Mouse (Mus musculus) liver, embryonic 14.5 days (tissue): ENCODE data around the gene Wasf3. TPM values are rescaled to one million over a fixed set of nuclear protein-coding genes. Genes with fewer than 3 reads are reported as not detected.

ENCODE experiments used
- ATAC-seq: fragments of 200-750 bp; cut with Nextera tagmentation; 2 replicates; pipeline ENCODE4 v1.8.0; 2017; ENCODE audit warnings: moderate number of reproducible peaks, mild to moderate bottlenecking, moderate library complexity; ENCODE audit not compliant: insufficient read depth
- DNase-seq, 3 experiments: peaks; one replicate each; pipeline ENCODE4 v3.0.0-alpha.2; 2012 to 2013; ENCODE audit warnings: low read depth in 3 of 3, low spot score in 3 of 3
- H3K27ac ChIP-seq: fragments of 300-500 bp; sonication (generic); 2 replicates; pipeline ENCODE4 v1.5.1; 2014; ENCODE audit warnings: moderate library complexity, mild to moderate bottlenecking, control low read depth, inconsistent platforms
- H3K27me3 ChIP-seq: fragments of 300-500 bp; sonication (generic); 2 replicates; pipeline ENCODE4 v1.6.1; 2014; ENCODE audit warnings: mild to moderate bottlenecking, low read length, moderate library complexity; ENCODE audit not compliant: control insufficient read depth, insufficient read depth
- H3K36me3 ChIP-seq: fragments of 300-500 bp; sonication (generic); replicated peaks from 2 replicates; pipeline ENCODE4 v1.6.1; 2014; ENCODE audit warnings: low read depth; ENCODE audit not compliant: control insufficient read depth, insufficient read depth
- H3K4me1 ChIP-seq, 2 experiments: fragments of 200-500 bp in 1 of 2; fragments of 300-500 bp in 1 of 2; sonication (generic) in 1 of 2; replicated peaks; 2 replicates each; pipeline ENCODE4 v1.6.1; 2012 to 2014; ENCODE audit warnings: antibody characterized with exemption in 1 of 2, inconsistent platforms in 1 of 2, low read length in 1 of 2; ENCODE audit not compliant: control insufficient read depth in 2 of 2, insufficient read depth in 2 of 2
- H3K4me2 ChIP-seq: fragments of 300-500 bp; sonication (generic); 2 replicates; pipeline ENCODE4 v1.6.1; 2014; ENCODE audit warnings: low read depth, mild to moderate bottlenecking, control low read depth, moderate library complexity
- H3K4me3 ChIP-seq, 2 experiments: fragments of 200-500 bp in 1 of 2; fragments of 300-500 bp in 1 of 2; sonication (generic) in 1 of 2; 2 replicates each; pipeline ENCODE4 v1.5.1; 2012 to 2014; ENCODE audit warnings: low read depth in 2 of 2, low read length in 2 of 2, mild to moderate bottlenecking in 2 of 2, control low read depth in 1 of 2, inconsistent platforms in 1 of 2, moderate library complexity in 1 of 2; ENCODE audit not compliant: insufficient read depth in 1 of 2
- H3K9ac ChIP-seq: fragments of 300-500 bp; sonication (generic); replicated peaks from 2 replicates; pipeline ENCODE4 v1.6.1; 2014; ENCODE audit warnings: mild to moderate bottlenecking, control low read depth, moderate library complexity
- H3K9me3 ChIP-seq: fragments of 300-500 bp; sonication (generic); 2 replicates; pipeline ENCODE4 v1.6.1; 2016; ENCODE audit warnings: low read length, mixed read lengths; ENCODE audit not compliant: control insufficient read depth
- CTCF ChIP-seq: IDR thresholded peaks from 2 replicates; pipeline ENCODE4 v1.5.1; 2016; ENCODE audit warnings: antibody characterized with exemption, low read depth, control low read depth
- EP300 ChIP-seq: IDR thresholded peaks from 2 replicates; pipeline ENCODE4 v1.6.1; 2016; ENCODE audit warnings: antibody characterized with exemption, low read depth
- WGBS: fragments of 180-500 bp; shearing (Covaris S2); extraction: QIAGEN DNeasy Blood & Tissue Kit; methylation state at CpG from one replicate; pipeline ENCODE4 v1.1.7; 2014; ENCODE audit not compliant: insufficient replicate concordance; 5-methylcytosine and 5-hydroxymethylcytosine counted together
- polyA plus RNA-seq, 2 experiments: library from polyadenylated mRNA; depleted of rRNA in 1 of 2; stranded (reverse) in 1 of 2; unstranded in 1 of 2; fragments of >200 nt; fragmentation: Nextera tagmentation in 1 of 2; extraction: Ambion mirVana in 1 of 2; gene quantifications; 2 replicates each; pipeline versions ENCODE4 v1.2.1 to v1.2.3; 2012 to 2014

Wasf3 gene
- polyA plus RNA-seq, 2 experiments, result 0.04 to 0.07 TPM

DNA sequence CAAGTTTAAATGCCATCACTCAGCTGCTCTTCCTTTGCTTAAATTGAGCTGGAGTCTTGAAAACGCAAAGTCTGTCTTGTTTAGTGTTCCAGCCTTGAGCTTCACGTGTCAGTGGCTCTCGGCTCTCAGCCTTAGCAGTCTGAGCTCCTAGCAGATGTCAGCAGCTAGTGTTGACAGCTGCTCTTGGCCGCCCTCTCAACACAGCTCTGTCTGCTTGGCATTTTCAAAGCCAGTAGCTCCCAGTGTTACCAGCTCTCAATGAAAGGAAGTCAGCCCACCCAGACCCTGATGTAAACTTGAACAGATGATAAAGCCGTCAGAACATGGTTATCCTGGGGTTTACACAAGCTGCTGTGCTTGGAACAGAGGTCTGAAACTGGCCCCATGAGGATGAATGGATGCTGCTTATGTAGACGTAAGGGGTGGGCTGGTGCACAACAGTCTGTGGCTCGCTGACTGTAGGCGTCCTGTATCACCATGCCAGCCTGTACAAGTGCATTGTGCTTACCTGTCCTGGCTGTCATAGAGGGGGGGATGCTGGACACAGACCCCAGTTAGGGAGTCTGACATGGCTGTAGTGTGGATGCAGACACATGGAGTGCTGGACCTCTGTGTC is 40.0 kb downstream of the Wasf3 start:
- WGBS, result 55% methylated on average over 8 of the region's 8 CpGs
- no peak for ATAC-seq
- no peak overlapping the region for H3K27ac ChIP-seq

DNA sequence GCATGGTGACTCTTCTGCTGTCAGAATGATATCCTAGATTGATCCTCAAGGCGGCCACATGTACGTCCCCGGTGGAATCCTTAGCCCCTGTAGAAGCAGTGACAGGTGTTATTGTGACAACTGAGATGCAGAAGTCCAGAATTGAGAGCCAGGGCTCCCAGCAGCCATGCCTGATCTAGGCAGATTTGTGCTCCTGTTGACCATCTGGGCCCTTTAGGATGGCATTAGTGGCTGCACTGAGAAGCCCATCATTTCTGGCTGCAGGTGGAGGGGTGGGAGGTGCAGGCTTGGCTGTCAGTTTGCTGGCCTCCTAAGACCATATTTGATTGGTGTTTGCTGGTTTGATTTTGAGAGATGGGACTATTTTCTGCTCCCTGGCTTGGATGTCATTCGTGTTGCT is 40.9 kb downstream of the Wasf3 start:
- 73% methylated on average over 4 of the region's 4 CpGs for WGBS
- no peak for DNase-seq

More for the DNA sequence above, 40.0 kb downstream of the Wasf3 start:
- no peaks in the 10 kb centered on the region for H3K27me3 ChIP-seq
- H3K9ac ChIP-seq, result no peak overlapping the region
- TF ChIP-seq CTCF (no peak), EP300 (no peak)
- H3K36me3 ChIP-seq, result no peaks in the 10 kb centered on the region
- no peak overlapping the region for H3K4me2 ChIP-seq
- no peak overlapping the region for H3K4me3 ChIP-seq
- DNase-seq, result no peak
- H3K9me3 ChIP-seq, result no peaks in the 10 kb centered on the region
- no peaks in the 10 kb centered on the region for H3K4me1 ChIP-seq

DNA sequence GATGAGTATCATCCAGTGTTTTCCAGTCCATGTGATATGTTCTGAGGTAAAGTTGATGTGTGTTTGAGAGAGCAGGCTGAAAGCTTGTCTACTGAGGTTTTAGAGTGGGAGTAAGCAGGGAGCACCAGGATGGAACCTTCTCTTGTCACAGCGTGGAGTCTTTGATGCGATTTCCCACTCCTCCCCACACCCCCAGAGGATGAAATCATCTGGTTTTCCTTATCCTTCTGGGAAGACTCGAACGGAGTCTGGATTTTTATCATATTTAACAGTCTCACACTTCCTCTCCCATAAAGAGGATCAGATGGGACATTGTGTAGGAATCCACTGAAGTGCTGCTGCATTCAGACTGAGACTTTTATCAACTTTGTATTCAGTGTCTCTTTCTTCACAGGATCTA is 43.3 kb downstream of the Wasf3 start:
- H3K27me3 ChIP-seq, result no peaks in the 10 kb centered on the region
- ATAC-seq (no peak), DNase-seq (no peak)
- H3K9me3 ChIP-seq, result no peaks in the 10 kb centered on the region
- no peak overlapping the region for H3K27ac ChIP-seq
- H3K4me2 ChIP-seq, result no peak overlapping the region
- no peak for TF ChIP-seq CTCF
- no peak for TF ChIP-seq EP300
- H3K36me3 ChIP-seq, result no peaks in the 10 kb centered on the region
- H3K4me1 ChIP-seq, result no peaks in the 10 kb centered on the region
- no peak overlapping the region for H3K4me3 ChIP-seq
- 58% methylated on average over 4 of the region's 4 CpGs for WGBS
- H3K9ac ChIP-seq, result no peak overlapping the region

More for the DNA sequence above, 40.9 kb downstream of the Wasf3 start:
- H3K27ac ChIP-seq, result no peak overlapping the region
- no peaks in the 10 kb centered on the region for H3K36me3 ChIP-seq
- no peaks in the 10 kb centered on the region for H3K27me3 ChIP-seq
- H3K4me3 ChIP-seq, result no peak overlapping the region
- H3K9me3 ChIP-seq, result no peaks in the 10 kb centered on the region
- no peak overlapping the region for H3K9ac ChIP-seq
- no peak overlapping the region for H3K4me2 ChIP-seq
- TF ChIP-seq EP300, result no peak
- TF ChIP-seq CTCF, result no peak
- H3K4me1 ChIP-seq, result no peaks in the 10 kb centered on the region
- ATAC-seq, result no peak

DNA sequence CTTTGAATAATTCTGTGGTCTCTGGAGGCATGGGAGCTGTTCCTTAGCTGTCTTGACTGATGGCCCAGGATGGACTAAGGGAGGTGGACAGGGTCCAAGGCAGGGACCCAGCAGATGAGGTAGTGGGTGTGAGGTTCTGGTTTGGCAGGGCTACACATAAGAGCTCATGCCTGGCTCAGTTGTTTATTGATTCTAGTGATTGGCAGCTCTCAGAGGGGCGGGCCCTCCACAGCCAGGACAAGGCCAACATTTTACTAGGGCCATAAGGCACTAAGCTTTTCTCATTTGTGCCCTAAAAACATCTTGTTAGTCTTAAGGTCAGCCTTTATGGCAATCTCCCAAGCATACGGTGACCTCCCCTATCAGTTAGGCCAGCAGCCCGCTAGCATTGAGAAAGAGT is 47.0 kb downstream of the Wasf3 start:
- Histone ChIP-seq H3K27me3 (no peaks in the 10 kb centered on the region), H3K36me3 (no peaks in the 10 kb centered on the region), H3K4me3 (no peak overlapping the region), H3K4me2 (no peak overlapping the region), H3K9me3 (no peaks in the 10 kb centered on the region), H3K9ac (no peak overlapping the region), H3K27ac (no peak overlapping the region), H3K4me1 (no peaks in the 10 kb centered on the region)
- TF ChIP-seq CTCF (no peak), EP300 (no peak)
- ATAC-seq (no peak), DNase-seq (no peak)
- 56% methylated on average over 3 of the region's 3 CpGs for WGBS

DNA sequence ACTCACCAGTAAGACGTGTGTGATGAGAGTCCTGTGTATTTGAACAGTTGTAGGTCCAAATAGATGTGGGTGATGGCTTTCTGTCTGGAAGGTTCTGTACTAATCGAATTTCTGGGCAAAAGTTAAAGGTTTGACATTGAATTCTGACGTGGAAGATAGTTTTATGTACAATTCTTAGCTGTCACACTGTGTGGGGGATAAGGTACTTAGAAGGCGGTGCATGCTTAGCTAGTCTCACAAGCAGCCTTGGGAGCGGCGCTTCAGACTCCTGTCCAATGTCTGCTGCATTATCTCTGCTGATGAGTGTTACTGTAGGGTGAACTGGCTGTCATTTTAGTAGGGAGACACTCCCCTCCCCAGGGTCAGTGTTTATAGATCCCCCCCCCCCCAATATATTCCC is 47.7 kb downstream of the Wasf3 start:
- no peak overlapping the region for H3K4me3 ChIP-seq
- 62% methylated on average over 6 of the region's 6 CpGs for WGBS
- no peak overlapping the region for H3K4me2 ChIP-seq
- no peaks in the 10 kb centered on the region for H3K9me3 ChIP-seq
- H3K27ac ChIP-seq, result no peak overlapping the region
- DNase-seq, result no peak
- no peak overlapping the region for H3K9ac ChIP-seq
- no peak for TF ChIP-seq EP300
- TF ChIP-seq CTCF, result no peak
- ATAC-seq, result no peak
- H3K4me1 ChIP-seq, result no peaks in the 10 kb centered on the region
- H3K36me3 ChIP-seq, result no peaks in the 10 kb centered on the region
- H3K27me3 ChIP-seq, result no peaks in the 10 kb centered on the region
